Mouse (Mus musculus) G1E (cell line): ENCODE data around the gene Atp10a. TPM values are rescaled to one million over a fixed set of nuclear protein-coding genes. Genes with fewer than 3 reads are reported as not detected.

Source experiments
- ATAC-seq: 2 replicates; pipeline ENCODE4 v1.8.0; 2016; ENCODE audit warnings: mild to moderate bottlenecking; ENCODE audit not compliant: insufficient number of reproducible peaks, poor library complexity, low FRiP score, severe bottlenecking; ENCODE audit errors: extremely low read depth
- DNase-seq: peaks from one replicate; pipeline ENCODE4 v3.0.0; 2012; ENCODE audit warnings: low spot score
- H3K27me3 ChIP-seq: 2 replicates; pipeline ENCODE4 v1.6.1; 2012; ENCODE audit warnings: mild to moderate bottlenecking, low read length, inconsistent platforms; ENCODE audit not compliant: insufficient read depth
- H3K36me3 ChIP-seq: replicated peaks from 2 replicates; pipeline ENCODE3; 2012; ENCODE audit warnings: mild to moderate bottlenecking, inconsistent platforms
- H3K4me1 ChIP-seq: 2 replicates; pipeline ENCODE4 v1.6.1; 2012; ENCODE audit warnings: low read depth, low read length, inconsistent platforms, mixed read lengths; ENCODE audit not compliant: insufficient read depth
- H3K4me3 ChIP-seq: 2 replicates; pipeline ENCODE4 v1.5.1; 2012; ENCODE audit warnings: low read depth, mild to moderate bottlenecking, inconsistent platforms, low read length, moderate library complexity, mixed read lengths
- H3K9me3 ChIP-seq: replicated peaks from 2 replicates; pipeline ENCODE4 v1.6.1; 2012; ENCODE audit warnings: inconsistent platforms
- CTCF ChIP-seq: IDR thresholded peaks from 2 replicates; pipeline ENCODE4 v1.5.1; 2012; ENCODE audit warnings: low read depth, low read length, inconsistent platforms, mixed read lengths
- GATA1 ChIP-seq: IDR thresholded peaks from 2 replicates; pipeline ENCODE4 v1.6.1; 2012; ENCODE audit warnings: borderline replicate concordance, low read length, inconsistent platforms, mixed read lengths
- GATA2 ChIP-seq: IDR thresholded peaks from 2 replicates; pipeline ENCODE4 v1.6.1; 2012; ENCODE audit warnings: low read depth, low read length, inconsistent platforms, borderline replicate concordance
- POLR2AphosphoS5 ChIP-seq: IDR thresholded peaks from 2 replicates; pipeline ENCODE4 v1.6.1; 2012; ENCODE audit warnings: low read depth, low read length, inconsistent platforms; ENCODE audit not compliant: insufficient replicate concordance
- TAL1 ChIP-seq: conservative IDR thresholded peaks from 2 replicates; pipeline ENCODE4 v1.6.1; 2012; ENCODE audit warnings: low read depth, low read length, inconsistent platforms, mixed read lengths
- polyA plus RNA-seq: library from polyadenylated mRNA; stranded (reverse); fragments of >175 nt; gene quantifications from 2 replicates; pipeline ENCODE4 v1.2.3, GENCODE M21; 2012
- total RNA-seq, 2 experiments: library from RNA; stranded (forward) in 1 of 2; stranded (reverse) in 1 of 2; fragments of 200-1000 nt in 1 of 2; fragments of >200 nt in 1 of 2; fragmentation: Nextera tagmentation in 1 of 2; gene quantifications; 2 replicates each; pipeline ENCODE4 v1.2.3; 2014 to 2017

Gene Atp10a
- total and polyA plus RNA-seq, 3 experiments: not detected

- Histone ChIP-seq H3K9me3 (peaks cover 15% of the 10 kb centered on the region), H3K36me3 (no peaks in the 10 kb centered on the region), H3K4me3 (no peak overlapping the region), H3K4me1 (no peaks in the 10 kb centered on the region), H3K27me3 (no peaks in the 10 kb centered on the region)
- no peak for ATAC-seq
- DNase-seq: no peak
- TF ChIP-seq GATA1: no peak
- no peak for TF ChIP-seq GATA2
- TF ChIP-seq CTCF: no peak
- TF ChIP-seq TAL1: no peak
- no peak for TF ChIP-seq POLR2AphosphoS5
These were observed 16.3 kb upstream of the Atp10a start for GRCm38 (mm10) chr7:58639676-58640075.

DNA sequence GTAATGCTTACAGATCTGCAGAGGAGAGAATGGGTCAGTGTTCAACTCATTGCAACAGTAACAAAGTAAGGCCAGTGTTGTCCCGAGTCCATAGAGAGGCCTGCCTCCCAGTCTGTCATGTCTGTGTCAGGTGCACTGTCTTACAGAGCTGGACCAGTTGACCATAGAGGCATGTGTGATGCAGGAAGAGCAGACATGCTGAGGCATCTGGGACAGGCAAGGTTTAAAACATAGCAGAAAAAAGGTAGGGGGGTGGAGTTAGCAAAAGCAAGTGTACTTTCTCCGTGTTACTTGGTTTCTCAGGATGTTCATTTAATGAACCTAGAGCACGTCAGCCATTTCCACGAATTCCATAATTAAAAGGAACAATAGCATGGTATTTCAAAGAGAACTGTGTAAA is 15.5 kb upstream of the Atp10a start:
- Histone ChIP-seq H3K36me3 (no peaks in the 10 kb centered on the region), H3K4me1 (no peaks in the 10 kb centered on the region), H3K27me3 (no peaks in the 10 kb centered on the region), H3K9me3 (peaks cover 15% of the 10 kb centered on the region), H3K4me3 (no peak overlapping the region)
- no peak for DNase-seq
- TF ChIP-seq GATA2 (no peak), TAL1 (no peak), CTCF (no peak), POLR2AphosphoS5 (no peak), GATA1 (no peak)
- no peak for ATAC-seq

DNA sequence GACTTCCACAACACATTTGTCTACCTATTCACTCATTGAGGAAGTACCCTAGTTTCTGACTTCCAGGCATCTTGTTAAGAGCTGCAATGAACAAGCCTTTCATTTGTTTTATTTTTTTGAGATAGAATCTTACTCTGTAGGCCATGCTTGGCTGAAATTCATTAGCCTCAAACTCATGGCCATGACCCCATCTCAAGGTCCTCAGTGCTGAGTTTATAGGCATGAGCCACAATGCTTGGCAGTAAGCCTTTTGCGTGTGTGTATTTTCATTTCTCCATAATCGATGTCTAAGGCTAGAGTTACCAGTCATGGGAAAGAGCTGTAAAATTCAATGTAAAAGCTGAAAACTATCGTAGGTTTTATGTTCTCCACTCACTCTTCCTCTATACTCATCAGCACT is 14.1 kb upstream of the Atp10a start:
- DNase-seq (no peak), ATAC-seq (no peak; the same call in 1 of the 2 replicates)
- Histone ChIP-seq H3K4me3 (no peak overlapping the region), H3K27me3 (no peaks in the 10 kb centered on the region), H3K9me3 (peaks cover 15% of the 10 kb centered on the region), H3K4me1 (no peaks in the 10 kb centered on the region), H3K36me3 (no peaks in the 10 kb centered on the region)
- no peak for TF ChIP-seq POLR2AphosphoS5
- TF ChIP-seq CTCF: no peak
- TF ChIP-seq GATA2: no peak
- no peak for TF ChIP-seq TAL1
- no peak for TF ChIP-seq GATA1

- no peaks in the 10 kb centered on the region; the same call in 1 of the 2 replicates for H3K9me3 ChIP-seq
- no peaks in the 10 kb centered on the region for H3K27me3 ChIP-seq
- no peaks in the 10 kb centered on the region for H3K36me3 ChIP-seq
- DNase-seq: no peak
- no peaks in the 10 kb centered on the region for H3K4me1 ChIP-seq
- no peak overlapping the region for H3K4me3 ChIP-seq
- no peak for ATAC-seq
- no peak for TF ChIP-seq TAL1
- TF ChIP-seq GATA2: no peak
- TF ChIP-seq POLR2AphosphoS5: no peak
- TF ChIP-seq CTCF: no peak
- no peak for TF ChIP-seq GATA1
These were observed 8.6 kb upstream of the Atp10a start for GRCm38 (mm10) chr7:58647404-58647803.

DNA sequence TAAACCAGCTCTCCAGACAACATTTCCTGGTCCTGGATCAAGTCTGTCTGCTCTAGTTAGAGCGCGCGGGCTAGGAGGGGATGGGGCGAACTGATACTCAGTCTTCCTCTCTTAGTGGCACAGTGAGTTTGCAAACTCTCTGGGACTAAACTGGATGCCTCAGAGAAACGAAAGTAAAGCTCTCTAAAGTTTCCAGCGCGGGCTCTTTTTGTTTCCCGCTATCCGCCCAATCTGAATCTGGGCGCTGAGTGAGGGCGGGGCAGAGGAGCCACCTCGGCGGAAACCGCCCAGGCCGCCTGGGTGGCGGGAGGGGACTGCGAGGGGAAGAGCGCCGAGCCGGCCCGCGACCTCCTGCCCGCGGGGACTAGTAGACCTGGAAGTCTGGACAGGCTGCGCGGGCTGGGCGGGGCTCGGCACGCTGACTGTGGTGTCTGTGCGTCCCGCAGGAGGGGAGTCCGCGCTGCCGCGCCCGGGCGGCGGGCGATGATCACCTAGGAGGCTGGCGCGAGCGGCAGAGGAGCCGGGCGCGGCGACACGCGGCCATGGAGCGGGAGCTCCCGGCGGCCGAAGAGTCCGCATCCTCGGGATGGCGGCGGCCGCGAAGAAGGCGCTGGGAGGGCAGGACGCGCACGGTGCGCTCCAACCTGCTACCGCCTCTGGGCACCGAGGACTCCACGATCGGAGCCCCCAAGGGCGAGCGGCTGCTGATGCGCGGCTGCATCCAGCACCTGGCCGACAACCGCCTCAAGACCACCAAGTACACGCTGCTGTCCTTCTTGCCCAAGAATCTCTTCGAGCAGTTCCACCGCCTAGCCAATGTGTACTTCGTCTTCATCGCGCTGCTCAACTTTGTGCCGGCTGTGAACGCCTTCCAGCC is 2.2 kb downstream of the Atp10a start:
- DNase-seq: no peak
- Histone ChIP-seq H3K9me3 (peaks cover 51% of the 10 kb centered on the region), H3K4me3 (peak overlapping the region; percentile 20; the same call in 1 of the 2 replicates), H3K36me3 (no peaks in the 10 kb centered on the region), H3K4me1 (no peaks in the 10 kb centered on the region), H3K27me3 (no peaks in the 10 kb centered on the region)
- no peak for ATAC-seq
- no peak for TF ChIP-seq GATA2
- TF ChIP-seq GATA1: no peak
- TF ChIP-seq TAL1: no peak
- no peak for TF ChIP-seq POLR2AphosphoS5
- TF ChIP-seq CTCF: no peak

DNA sequence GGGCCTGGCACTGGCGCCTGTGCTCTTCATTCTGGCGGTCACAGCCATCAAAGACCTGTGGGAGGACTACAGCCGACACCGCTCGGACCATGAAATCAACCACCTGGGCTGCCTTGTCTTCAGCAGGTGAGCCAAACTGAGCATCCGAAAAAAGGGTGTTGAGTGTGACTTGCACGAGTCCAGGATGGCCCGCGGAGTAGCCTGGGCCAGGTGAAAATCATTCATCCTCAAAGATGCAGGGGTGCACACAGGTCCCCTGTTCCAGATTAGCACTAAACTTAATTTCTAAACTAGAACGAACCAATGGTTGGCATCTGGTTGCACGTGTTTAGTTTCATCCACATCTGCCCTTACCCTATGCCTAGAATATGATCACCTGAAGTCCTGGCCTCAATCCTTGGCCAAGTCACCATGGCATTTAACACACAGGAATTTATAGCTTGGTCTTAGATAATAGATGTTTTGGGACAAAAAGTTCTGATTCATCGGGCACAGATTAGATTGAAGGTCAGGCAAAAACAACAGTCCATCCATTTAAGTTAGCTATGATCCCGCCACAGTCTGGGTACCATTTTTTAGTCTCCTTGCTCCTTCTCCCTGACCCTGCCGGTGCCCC is 2.9 kb downstream of the Atp10a start:
- DNase-seq (no peak), ATAC-seq (no peak)
- Histone ChIP-seq H3K4me3 (no peak overlapping the region; the same call in 1 of the 2 replicates), H3K27me3 (no peaks in the 10 kb centered on the region), H3K9me3 (peaks cover 49% of the 10 kb centered on the region), H3K36me3 (no peaks in the 10 kb centered on the region), H3K4me1 (no peaks in the 10 kb centered on the region)
- TF ChIP-seq POLR2AphosphoS5: no peak
- TF ChIP-seq GATA1: no peak
- no peak for TF ChIP-seq TAL1
- TF ChIP-seq CTCF: no peak
- no peak for TF ChIP-seq GATA2
